Mouse (Mus musculus): Measurements from ENCODE around the gene Ncf1. TPM values are rescaled to one million over a fixed set of nuclear protein-coding genes. Genes with fewer than 3 reads are reported as not detected.
A peak's percentile ranks its signal among the peaks of the same experiment; 100 is the strongest.

The Ncf1 gene
- total and polyA plus RNA-seq, 3 experiments: 287 to 342 (median 302) TPM

DNA sequence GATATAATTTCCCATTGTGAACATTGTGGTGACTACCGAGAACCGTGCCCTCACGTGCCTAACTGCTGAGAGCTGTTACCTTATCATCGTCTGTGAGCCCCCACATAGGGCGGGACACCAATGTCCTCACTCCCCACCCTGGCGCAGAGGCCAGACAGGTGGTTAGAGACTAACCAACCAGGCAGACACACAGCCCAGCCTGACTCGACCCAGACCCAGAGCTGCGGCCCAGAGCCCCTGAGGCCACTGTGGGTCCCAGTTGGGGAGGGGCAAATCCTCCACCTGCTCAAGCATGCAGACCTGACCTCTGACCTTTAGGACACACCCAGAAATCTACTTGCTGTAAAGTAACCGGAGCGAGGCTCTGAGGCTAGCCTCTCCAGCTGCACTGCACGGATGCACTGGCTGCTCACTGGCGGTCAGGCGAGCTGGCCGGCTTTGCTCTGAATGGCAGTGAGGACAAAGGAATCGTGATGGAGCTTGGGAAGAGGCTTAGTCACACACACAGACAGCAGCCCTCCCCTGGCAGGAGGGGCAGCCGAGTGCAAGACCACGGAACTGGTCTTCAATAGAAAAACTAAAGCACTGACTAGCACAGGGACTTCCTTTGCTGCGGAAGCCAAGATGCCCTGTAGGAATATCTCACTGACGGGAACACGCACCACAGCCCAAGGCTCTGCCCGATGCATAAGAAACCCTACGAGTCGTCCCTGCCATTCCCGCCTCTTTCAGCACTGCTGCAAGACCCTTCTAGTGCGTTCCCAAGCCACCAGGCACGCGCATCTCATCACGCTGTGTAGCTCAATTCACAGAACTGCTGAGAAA is 8.7 kb upstream of the Ncf1 start:
- dilution Hi-C loops (cut with MboI; ENCODE audit: extremely low pct_ligation_motif_present, extremely low pct_unique_long_range_greater_than_20kb, low sequenced_read_pairs): no loop called here
- H3K27ac ChIP-seq (ENCODE audit: insufficient read depth, low read depth): no peak overlapping the region

GRCm38 (mm10) chr5:134237508-134237907 is 8.1 kb upstream of the Ncf1 start:
- no peak for TF ChIP-seq ETS1 (conservative IDR thresholded peaks at IDR 0.05; ENCODE audit: low read depth, low read length)
- no peaks in the 10 kb centered on the region for H3K79me2 ChIP-seq (replicated peaks; ENCODE audit: control insufficient read depth, extremely low read depth, insufficient read depth, poor library complexity, severe bottlenecking)
- H3K4me1 ChIP-seq (ENCODE audit: control insufficient read depth in 1 of 2, insufficient read depth in 2 of 2): peaks cover 36 to 56% of the 10 kb centered on the region in 2 experiments
- no peak overlapping the region for H3K4me3 ChIP-seq (replicated peaks in 1 of 3; ENCODE audit: low read depth in 2 of 3, low read length in 2 of 3, poor library complexity in 1 of 3)
- H3K4me2 ChIP-seq (ENCODE audit: insufficient read depth, low read depth, poor library complexity, severe bottlenecking): no peak overlapping the region
- peaks cover 12% of the 10 kb centered on the region for H3K9me3 ChIP-seq (replicated peaks; ENCODE audit: low read length)
- no peak for DNase-seq (ENCODE audit: extremely low read depth)
- H3K36me3 ChIP-seq (replicated peaks in 1 of 2; ENCODE audit: control insufficient read depth in 1 of 2, insufficient read depth in 1 of 2, low read length in 1 of 2): peaks cover 56 to 72% of the 10 kb centered on the region in 2 experiments
- H3K9ac ChIP-seq (ENCODE audit: insufficient read depth, low read depth): no peak overlapping the region
- dilution Hi-C loops (cut with MboI; ENCODE audit: extremely low pct_ligation_motif_present, extremely low pct_unique_long_range_greater_than_20kb, low sequenced_read_pairs) (no loop called here), in situ Hi-C loops (cut with MboI; ENCODE audit: low pct_ligation_motif_present, low pct_unique_long_range_greater_than_20kb, low sequenced_read_pairs) (no loop called here)
- peak overlapping the region; percentile 27; the same call in 1 of the 2 replicates for H3K27ac ChIP-seq (ENCODE audit: insufficient read depth, low read depth)
- H3K27me3 ChIP-seq (replicated peaks): no peaks in the 10 kb centered on the region

More for the DNA sequence above, 8.7 kb upstream of the Ncf1 start:
- peaks cover 36 to 52% of the 10 kb centered on the region in 2 experiments for H3K4me1 ChIP-seq (ENCODE audit: control insufficient read depth in 1 of 2, insufficient read depth in 2 of 2)
- H3K27me3 ChIP-seq (replicated peaks): no peaks in the 10 kb centered on the region
- H3K9me3 ChIP-seq (replicated peaks; ENCODE audit: low read length): peaks cover 12% of the 10 kb centered on the region
- no peak overlapping the region for H3K9ac ChIP-seq (ENCODE audit: insufficient read depth, low read depth)
- no peak for TF ChIP-seq GABPA (IDR thresholded peaks at IDR 0.05; ENCODE audit: insufficient replicate concordance, low read depth, low read length)
- no peak for TF ChIP-seq ZC3H11A (IDR thresholded peaks at IDR 0.05; ENCODE audit: low read depth, low read length)
- TF ChIP-seq ZNF384 (IDR thresholded peaks at IDR 0.05; ENCODE audit: low read depth, low read length): no peak
- TF ChIP-seq JUND (conservative IDR thresholded peaks at IDR 0.05; ENCODE audit: low read depth, low read length): no peak
- TF ChIP-seq E2F4 (IDR thresholded peaks at IDR 0.05; ENCODE audit: insufficient replicate concordance, low read depth, low read length): no peak
- no peak for TF ChIP-seq NRF1 (IDR thresholded peaks at IDR 0.05; ENCODE audit: low read depth, low read length)
- TF ChIP-seq RCOR1 (conservative IDR thresholded peaks at IDR 0.05; ENCODE audit: low read depth, low read length): no peak
- no peak for TF ChIP-seq PAX5 (IDR thresholded peaks at IDR 0.05; ENCODE audit: low read length)
- no peak for TF ChIP-seq TBP (conservative IDR thresholded peaks at IDR 0.05; ENCODE audit: low read depth, low read length)
- no peak for TF ChIP-seq SMC3 (IDR thresholded peaks at IDR 0.05; ENCODE audit: low read depth, low read length)
- TF ChIP-seq POLR2AphosphoS2 (IDR thresholded peaks at IDR 0.05; ENCODE audit: low read depth, low read length): no peak
- no peak for TF ChIP-seq MAX (IDR thresholded peaks at IDR 0.05; ENCODE audit: low read length)
- no peak for TF ChIP-seq MEF2A (IDR thresholded peaks at IDR 0.05; ENCODE audit: borderline replicate concordance, low read depth, low read length)
- TF ChIP-seq MAZ (IDR thresholded peaks at IDR 0.05; ENCODE audit: low read depth, low read length): no peak
- TF ChIP-seq CHD1 (IDR thresholded peaks at IDR 0.05; ENCODE audit: low read depth, low read length): no peak
- H3K4me3 ChIP-seq (replicated peaks in 1 of 3; ENCODE audit: low read depth in 2 of 3, low read length in 2 of 3, poor library complexity in 1 of 3): no peak overlapping the region
- no peak overlapping the region for H3K4me2 ChIP-seq (ENCODE audit: insufficient read depth, low read depth, poor library complexity, severe bottlenecking)
- H3K79me2 ChIP-seq (replicated peaks; ENCODE audit: control insufficient read depth, extremely low read depth, insufficient read depth, poor library complexity, severe bottlenecking): no peaks in the 10 kb centered on the region
- DNase-seq (ENCODE audit: extremely low read depth): no peak
- H3K36me3 ChIP-seq (replicated peaks in 1 of 2; ENCODE audit: control insufficient read depth in 1 of 2, insufficient read depth in 1 of 2, low read length in 1 of 2): peaks cover 63 to 79% of the 10 kb centered on the region in 2 experiments
- in situ Hi-C loops (cut with MboI; ENCODE audit: low pct_ligation_motif_present, low pct_unique_long_range_greater_than_20kb, low sequenced_read_pairs): no loop called here
